Mouse (Mus musculus) gastrocnemius, adult 18-20 months (tissue): Measurements from ENCODE around the gene Olfr1183. TPM values are rescaled to one million over a fixed set of nuclear protein-coding genes. Genes with fewer than 3 reads are reported as not detected.
"Not testable (repeated sequence)": the region's sequence is repeated elsewhere in the genome, so short reads cannot be mapped to it uniquely, and the experiment has no call there.

Source experiments
- DNase-seq: peaks from one replicate; pipeline ENCODE4 v3.0.0; 2021; ENCODE audit warnings: low spot score
- long read RNA-seq, 2 experiments: library from polyadenylated mRNA; stranded (forward); transcript quantifications; one replicate each; pipeline ENCODE4 v2.0.0; 2021
- total RNA-seq, 2 experiments: library from RNA; stranded (reverse); gene quantifications; 2 replicates each; pipeline ENCODE4 v1.2.3; 2021

Gene Olfr1183
- not detected for total RNA-seq
- long read RNA-seq, experiment 1, result 0 reads
- long read RNA-seq, experiment 2, result 0 reads

DNA sequence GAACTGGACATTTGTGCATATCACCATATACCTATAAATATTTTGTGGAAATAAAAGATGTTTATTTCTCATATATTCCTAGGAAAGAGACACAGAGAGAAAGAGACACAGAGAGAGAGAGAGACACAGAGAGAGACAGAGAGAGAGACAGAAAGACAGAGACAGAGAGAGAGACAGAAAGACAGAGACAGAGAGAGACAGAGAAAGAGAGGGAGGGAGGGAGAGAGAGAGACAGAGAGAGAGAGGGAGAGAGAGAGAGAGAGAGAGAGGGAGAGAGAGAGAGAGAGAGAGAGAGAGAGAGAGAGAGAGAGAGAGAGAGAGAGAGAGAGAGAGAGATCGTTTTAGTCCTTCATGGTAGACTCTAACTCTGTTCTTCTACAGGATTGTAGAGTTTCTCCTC lies at the start of gene Olfr1183:
Olfr1183 (plus strand) TSS at position 301 of the 400 bp plus-strand sequence.
- DNase-seq, result not testable (repeated sequence)

DNA sequence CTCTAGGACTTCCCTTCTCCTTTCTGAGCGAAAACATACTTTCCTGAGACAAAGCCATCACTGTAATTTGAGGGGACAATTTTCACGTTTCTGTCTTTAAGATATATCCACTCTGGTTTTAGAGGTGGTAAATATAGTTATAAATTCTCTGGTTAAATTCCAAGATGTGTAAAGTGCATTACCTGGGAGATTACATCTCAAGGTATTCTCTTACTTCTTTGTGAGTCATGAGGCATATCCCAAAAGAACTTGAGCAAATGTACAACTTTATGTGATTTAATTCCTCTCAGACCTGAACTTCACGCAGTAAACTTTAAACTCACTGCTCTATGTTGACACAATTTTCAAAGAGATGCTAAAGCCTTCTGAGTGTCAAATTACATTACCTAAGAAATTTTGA lies 48.3 kb upstream of the Olfr1183 start, which contains the start of gene Olfr1179:
Olfr1179 (minus strand) TSS at position 101 of the 400 bp plus-strand sequence.
- no peak for DNase-seq

DNA sequence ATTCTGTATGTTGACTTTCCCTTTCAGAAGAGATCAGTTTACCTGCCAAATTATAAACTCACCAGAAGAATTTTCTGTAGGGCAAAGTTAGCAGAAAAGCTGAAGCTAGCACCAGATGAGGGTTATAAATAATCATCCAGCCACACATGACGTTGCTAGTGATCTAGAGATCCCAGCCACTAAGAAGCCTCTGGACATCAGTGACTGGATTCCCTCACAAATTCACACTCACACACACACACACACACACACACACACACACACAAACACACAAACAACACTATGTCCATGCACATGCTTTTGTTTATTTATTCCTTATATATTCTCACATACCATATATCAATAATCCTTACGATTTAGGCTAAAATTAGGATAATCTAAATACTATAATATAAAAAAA lies 35.6 kb upstream of the Olfr1183 start, which contains the start of gene Olfr1180:
Olfr1180 (minus strand) TSS at position 101 of the 400 bp plus-strand sequence.
- DNase-seq, result no peak

DNA sequence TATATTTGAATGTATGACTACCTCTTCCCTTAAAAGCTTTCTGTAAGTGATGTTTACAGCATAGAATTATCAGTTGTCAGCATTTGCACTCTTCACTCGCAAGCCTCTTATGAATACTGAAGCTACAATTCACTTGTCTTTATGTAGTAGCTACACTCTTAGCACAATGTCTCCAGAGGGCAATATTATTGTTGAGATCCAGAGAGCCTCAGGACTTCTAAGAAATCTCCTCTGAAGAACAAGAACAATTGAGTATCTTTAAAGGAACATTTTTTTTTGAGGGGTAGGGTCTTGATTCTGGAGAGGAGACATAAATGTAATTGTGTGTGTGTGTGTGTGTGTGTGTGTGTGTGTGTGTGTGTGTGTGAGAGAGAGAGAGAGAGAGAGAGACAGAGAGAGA lies 28.6 kb upstream of the Olfr1183 start, which contains the start of gene Olfr1181:
Olfr1181 (minus strand) TSS at position 101 of the 400 bp plus-strand sequence.
- DNase-seq, result no peak

DNA sequence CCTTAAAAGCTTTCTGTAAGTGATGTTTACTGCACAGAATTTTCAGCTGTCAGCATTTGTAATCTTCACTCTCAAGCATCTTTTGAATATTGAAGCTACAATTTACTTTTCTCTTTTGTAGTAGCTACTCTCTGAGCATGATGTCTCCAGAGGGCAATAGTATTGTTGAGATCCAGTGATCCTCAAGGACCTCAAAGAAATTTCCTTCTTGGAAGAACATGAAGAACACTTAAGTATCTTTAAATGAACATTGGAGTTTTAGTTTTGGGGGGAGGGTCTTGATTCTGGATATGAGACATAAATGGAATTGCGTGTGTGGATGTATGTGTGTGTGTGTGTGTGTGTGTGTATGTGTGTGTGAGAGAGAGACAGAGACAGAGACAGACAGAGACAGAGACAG lies 5.6 kb upstream of the Olfr1183 start, which contains the start of gene Gm13757:
Gm13757 (minus strand) TSS at position 101 of the 400 bp plus-strand sequence.
- no peak for DNase-seq

DNA sequence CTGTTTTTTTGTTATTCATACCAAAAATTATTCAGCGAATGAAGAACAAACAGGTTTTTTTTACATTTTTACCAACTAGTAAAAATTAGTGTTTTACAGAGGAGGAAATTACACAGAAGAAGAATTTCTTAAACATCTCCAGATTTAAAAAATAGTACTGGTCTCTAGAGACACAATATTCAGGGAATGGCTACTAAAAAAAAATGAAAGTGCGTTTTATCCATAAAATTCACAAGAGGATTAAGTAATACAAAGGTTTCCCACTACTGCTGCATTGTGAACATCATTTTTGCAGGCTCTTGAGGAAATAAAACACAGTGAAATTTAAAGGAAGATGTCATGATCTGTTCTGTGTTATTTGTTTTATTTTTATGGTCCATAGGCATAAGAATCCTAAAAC lies 28.6 kb downstream of the Olfr1183 start, which contains the start of gene Olfr1184:
Olfr1184 (plus strand) TSS at position 301 of the 400 bp plus-strand sequence.
- DNase-seq, result no peak

DNA sequence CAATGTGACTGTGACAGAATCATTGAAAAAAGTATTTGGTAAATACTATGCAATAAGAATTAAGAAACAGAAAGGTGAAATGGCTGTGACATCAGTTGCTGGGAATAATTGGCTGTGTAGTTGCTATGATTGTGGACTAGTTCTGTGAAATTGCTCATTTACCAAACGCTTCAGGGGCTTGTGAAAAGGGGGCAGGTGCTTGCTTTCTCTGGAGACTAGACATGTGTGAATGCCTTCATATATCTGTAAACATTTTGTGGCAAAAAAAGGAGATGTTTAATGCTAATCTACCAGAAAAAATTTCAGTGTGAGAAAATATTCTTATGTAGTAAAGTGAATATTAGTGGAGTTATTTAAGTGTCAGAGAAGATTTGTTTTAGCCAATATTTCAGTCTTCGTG lies 38.4 kb downstream of the Olfr1183 start, which contains the start of gene Olfr1185-ps1:
Olfr1185-ps1 (plus strand) TSS at position 301 of the 400 bp plus-strand sequence.
- DNase-seq, result no peak

DNA sequence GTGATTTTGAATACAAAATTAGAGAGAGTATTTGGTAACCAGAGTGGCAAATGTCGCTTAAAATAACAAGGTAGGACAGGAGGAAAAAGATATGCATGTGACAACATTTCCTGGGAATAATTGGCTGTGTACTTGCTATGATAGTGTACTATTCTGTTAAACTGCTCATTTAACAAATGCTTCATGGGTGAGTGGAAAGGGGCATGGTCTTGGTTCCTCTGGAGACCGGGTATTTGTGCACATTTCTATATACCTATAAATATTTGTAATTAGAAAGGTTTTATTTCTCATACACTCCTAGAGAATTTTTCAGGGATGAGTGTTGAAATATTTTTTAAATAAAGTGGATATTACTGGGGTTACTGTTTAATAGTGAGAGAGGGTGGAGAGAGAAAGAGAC lies 63.6 kb downstream of the Olfr1183 start, which contains the start of gene Olfr1186:
Olfr1186 (plus strand) TSS at position 301 of the 400 bp plus-strand sequence.
- no peak for DNase-seq

Other genes with a start within 250 kb of the Olfr1183 start
- gene Olfr1170, start 226.5 kb upstream of the Olfr1183 start, total RNA-seq, result not detected
- gene Olfr1173, start 175.0 kb upstream of the Olfr1183 start, total RNA-seq, result not detected
- not detected for gene Olfr1174-ps, start 139.7 kb upstream of the Olfr1183 start, total RNA-seq
- gene Olfr1175-ps, start 127.7 kb upstream of the Olfr1183 start, total RNA-seq, result not detected
- gene Olfr1176, start 118.1 kb upstream of the Olfr1183 start, total RNA-seq, result not detected
- gene Olfr1177-ps, start 108.4 kb upstream of the Olfr1183 start, total RNA-seq, result not detected
- not detected for gene Olfr1178, start 67.8 kb upstream of the Olfr1183 start, total RNA-seq
- gene Olfr1179, start 48.4 kb upstream of the Olfr1183 start, total RNA-seq, result not detected
- gene Olfr1180, start 35.7 kb upstream of the Olfr1183 start, total RNA-seq, result not detected
- not detected for gene Olfr1181, start 28.7 kb upstream of the Olfr1183 start, total RNA-seq
- gene Gm13757, start 5.7 kb upstream of the Olfr1183 start, total RNA-seq, result not detected
- not detected for gene Olfr1184, start 28.7 kb downstream of the Olfr1183 start, total RNA-seq
- not detected for gene Olfr1185-ps1, start 38.5 kb downstream of the Olfr1183 start, total RNA-seq
- not detected for gene Olfr1186, start 63.7 kb downstream of the Olfr1183 start, total RNA-seq
- gene Olfr1188, start 102.1 kb downstream of the Olfr1183 start, total RNA-seq, result not detected
- gene Olfr1189, start 131.6 kb downstream of the Olfr1183 start, total RNA-seq, result not detected
- gene Olfr1191-ps1, start 185.7 kb downstream of the Olfr1183 start, total RNA-seq, result under 1 TPM in 1 of 2 experiments, not detected in 1; 0.05 TPM
- gene Olfr1192-ps1, start 193.6 kb downstream of the Olfr1183 start, total RNA-seq, result not detected
- gene Olfr1193, start 220.8 kb downstream of the Olfr1183 start, total RNA-seq, result not detected
- not detected for gene Olfr1195, start 234.3 kb downstream of the Olfr1183 start, total RNA-seq
- gene Olfr1196, start 249.7 kb downstream of the Olfr1183 start, total RNA-seq, result not detected